Mouse (Mus musculus): ENCODE data around the gene Dclre1b.
"Not testable (repeated sequence)": the region's sequence is repeated elsewhere in the genome, so short reads cannot be mapped to it uniquely, and the experiment has no call there.

Gene Dclre1b

GRCm38 (mm10) chr3:103808891-103809798 is at the start of gene Dclre1b, which contains the start of the genes Ap4b1 and Gm43064:
Dclre1b (minus strand) TSS chr3:103809444.
Ap4b1 (plus strand) TSS chr3:103809520.
Gm43064 (plus strand) TSS chr3:103809573.
- peak; percentile 88 to 89 for DNase-seq (ENCODE audit: low spot score in 2 of 2)

DNA sequence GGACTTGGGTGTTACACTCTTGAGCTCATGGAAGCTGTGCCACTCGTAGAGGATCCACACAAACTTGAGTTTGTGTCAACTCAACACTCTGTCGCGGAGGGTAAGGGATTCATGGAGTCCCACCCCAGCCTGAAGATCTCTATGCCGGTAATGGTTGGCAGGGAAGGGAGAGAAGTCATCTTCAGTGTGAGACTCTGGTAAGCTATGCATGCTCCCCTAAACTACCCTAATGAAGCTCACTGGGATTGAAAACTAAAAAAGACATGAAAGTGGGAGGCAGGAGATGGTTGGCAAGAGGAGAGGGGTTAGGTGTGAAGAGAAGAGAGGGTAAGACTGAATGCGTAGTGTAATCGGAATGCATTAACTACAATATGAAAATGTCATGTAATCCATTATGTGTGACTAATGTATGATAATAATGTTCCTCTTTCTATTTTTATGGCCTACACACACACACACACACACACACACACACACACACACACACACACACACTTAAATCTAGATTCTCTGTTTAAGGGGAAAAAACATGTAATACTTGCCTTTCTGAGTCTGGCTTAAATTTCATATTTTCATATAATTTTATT is 48.8 kb upstream of the Dclre1b start:
- no peak for DNase-seq (ENCODE audit: low spot score in 2 of 2)

DNA sequence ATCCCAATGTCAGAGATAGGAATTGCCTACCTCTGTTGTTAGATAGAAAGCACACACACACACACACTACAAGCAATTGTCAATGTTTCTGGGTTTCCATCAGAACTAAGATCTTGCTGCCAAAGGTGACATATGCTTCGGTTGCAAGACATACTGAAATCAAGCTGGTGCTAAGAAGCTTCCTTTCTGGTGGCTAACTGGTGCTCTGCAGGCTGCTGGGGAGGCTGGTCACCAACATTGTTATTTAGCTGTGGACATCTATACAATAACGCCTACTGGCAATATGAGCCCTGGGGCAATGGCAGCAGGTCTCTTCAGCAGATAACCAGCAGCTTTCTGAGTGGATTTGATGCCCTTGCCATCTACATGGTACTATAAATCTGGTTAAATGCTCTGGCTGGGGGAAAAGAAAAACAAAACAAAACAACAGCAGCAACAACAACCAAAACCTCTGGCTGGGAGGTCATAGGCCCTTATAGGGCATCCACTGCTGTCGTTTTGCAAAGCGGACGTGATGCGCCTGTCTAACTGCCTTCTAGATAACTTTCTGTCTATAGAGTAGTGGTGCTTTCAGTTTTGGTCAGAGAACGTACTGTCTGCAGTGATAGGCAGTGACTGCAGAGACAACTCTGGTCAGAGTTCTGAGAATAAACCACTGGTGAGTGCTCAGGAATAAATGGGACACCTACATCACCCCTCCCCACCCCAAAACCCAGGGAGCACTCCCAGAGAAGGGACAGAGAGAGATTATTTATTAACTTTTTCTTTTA is 48.0 kb upstream of the Dclre1b start:
- DNase-seq (ENCODE audit: low spot score in 2 of 2) = no peak

- no peak for DNase-seq (ENCODE audit: low spot score in 2 of 2)
Observed at GRCm38 (mm10) chr3:103853804-103854203, 44.6 kb upstream of the Dclre1b start.

DNA sequence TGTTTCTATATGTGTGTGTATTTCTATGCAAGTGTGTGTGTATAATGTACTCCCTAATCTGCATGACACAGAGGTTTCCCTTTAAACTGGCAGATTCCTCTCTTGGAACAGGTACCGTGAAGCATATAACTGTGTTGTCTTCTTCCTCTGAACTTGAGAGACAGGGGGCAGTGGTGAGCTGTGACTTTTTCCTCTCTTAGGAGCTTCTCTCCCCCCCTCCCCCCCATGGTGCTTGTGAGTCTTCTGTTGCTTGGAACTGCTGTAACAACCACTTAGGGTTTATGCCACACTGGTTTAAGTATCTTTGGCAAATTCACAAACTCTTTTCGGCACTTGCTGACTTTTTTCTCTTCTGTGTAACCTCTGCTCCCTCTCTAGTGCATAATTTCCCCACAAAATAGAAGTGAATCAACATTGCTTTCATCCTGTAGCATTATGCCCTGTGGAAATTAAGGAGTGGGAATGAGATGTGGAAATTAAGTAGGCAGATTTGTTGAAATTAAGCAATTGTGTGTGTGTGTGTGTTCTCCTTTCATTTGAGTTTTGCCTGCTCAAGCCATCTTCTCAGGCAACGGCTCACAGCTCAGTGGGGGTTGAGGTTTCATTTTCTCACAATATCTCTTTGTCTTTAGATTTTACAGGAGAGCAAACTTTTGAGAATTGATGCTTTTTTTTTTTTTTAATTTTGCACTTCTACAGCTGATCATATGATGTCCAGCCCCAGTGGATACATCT is 43.5 kb upstream of the Dclre1b start:
- peak in 1 of 2 experiments; percentile 16 for DNase-seq (ENCODE audit: low spot score in 2 of 2)

GRCm38 (mm10) chr3:103851882-103852281 is 42.6 kb upstream of the Dclre1b start:
- DNase-seq (ENCODE audit: low spot score in 2 of 2) = no peak

DNA sequence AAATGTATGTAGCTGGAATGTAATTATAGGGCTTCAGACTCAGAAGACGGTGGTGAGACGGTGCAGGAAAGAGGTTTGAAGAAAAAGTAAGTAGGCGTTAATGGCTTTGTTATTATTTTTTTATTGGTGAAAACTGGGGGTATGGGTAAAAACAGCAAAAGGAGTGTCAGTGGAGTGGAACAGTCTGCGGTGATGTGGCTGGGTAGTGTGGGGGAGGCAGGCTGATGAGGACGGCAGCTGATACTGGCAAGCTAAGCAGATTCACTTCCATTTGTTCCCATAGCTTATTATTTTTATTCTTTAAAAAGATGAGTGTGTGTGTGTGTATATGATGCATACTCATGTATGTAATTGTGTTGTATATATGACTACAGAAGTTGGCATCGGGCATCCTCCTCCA is 42.2 kb upstream of the Dclre1b start:
- no peak for DNase-seq (ENCODE audit: low spot score in 2 of 2)

DNA sequence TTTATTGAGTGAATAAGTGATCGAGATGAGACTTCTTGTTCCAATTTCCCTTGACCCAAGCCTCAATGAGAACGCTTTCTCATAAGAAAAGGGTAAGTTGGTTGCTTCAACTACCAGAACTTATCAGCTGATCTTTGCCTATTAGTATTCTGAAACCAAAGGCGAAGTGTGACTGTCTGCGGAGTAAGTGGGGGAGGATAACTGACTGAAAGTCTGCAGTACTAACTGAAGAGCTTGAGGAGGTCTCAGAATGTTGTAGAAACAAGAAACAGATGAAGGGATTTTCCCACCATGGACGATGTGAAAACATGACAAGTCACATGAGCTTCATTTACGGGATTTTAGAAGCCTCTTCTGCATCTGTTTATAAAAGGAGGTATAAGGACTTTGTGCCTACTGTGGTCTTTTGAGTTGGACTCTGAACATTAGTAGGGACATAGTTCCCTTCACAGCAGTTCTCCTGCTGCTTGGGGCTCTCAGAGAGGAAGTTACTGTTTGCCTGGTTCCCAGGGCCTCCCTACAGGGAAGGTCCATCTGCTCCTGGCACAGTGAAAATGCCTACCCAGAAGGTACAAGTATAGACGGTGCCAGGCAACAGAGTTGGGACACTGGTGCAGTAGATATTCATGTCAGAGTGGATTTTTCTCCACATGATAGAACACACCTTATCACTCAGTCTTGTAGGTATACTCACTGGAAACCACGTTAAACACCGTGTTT is 41.6 kb upstream of the Dclre1b start:
- no peak for DNase-seq (ENCODE audit: low spot score in 2 of 2)

DNA sequence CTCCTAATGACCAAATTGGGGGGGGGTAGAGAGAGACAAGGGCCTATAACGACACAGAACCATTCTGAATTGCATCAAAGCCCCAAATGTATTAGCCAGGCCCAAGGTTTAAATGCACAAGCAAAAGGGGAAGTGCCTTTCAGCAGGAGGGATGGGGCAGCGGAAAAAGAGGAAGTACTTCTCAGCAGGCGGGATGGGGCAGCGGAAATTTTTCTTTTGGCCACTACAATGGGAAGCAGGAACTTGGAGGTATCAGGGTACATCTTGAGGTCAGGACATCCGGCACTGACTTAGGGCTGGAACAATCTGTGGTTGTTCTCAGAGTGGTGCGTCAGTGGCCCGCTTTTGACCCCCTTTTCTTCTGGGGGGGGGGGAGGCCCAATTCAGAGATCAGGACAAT is 31.7 kb upstream of the Dclre1b start:
- DNase-seq (ENCODE audit: low spot score in 2 of 2) = not testable (repeated sequence)

DNA sequence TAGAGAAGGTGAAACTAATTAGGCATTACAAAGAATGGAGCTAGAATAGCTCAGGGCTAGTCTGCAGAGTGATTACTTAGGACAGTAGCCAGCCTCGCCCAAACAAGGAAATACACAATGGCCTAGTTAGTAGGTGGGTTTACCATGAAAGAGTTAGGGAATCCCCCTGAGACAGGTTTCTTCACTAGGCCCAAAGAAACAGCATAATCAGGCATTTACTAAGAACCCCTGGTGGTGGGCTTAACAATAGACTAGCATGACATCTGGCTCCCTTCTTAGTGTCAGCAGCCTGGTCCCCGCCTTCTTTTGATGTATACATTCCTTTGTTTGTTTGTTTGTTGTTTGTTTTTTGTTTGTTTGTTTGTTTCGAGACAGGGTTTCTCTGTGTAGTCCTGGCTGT is 31.0 kb upstream of the Dclre1b start:
- not testable (repeated sequence) for DNase-seq (ENCODE audit: low spot score in 2 of 2)

GRCm38 (mm10) chr3:103839711-103840110 is 30.5 kb upstream of the Dclre1b start:
- DNase-seq (ENCODE audit: low spot score in 2 of 2) = no peak

GRCm38 (mm10) chr3:103836453-103836852 is 27.2 kb upstream of the Dclre1b start:
- no peak for DNase-seq (ENCODE audit: low spot score in 2 of 2)

DNA sequence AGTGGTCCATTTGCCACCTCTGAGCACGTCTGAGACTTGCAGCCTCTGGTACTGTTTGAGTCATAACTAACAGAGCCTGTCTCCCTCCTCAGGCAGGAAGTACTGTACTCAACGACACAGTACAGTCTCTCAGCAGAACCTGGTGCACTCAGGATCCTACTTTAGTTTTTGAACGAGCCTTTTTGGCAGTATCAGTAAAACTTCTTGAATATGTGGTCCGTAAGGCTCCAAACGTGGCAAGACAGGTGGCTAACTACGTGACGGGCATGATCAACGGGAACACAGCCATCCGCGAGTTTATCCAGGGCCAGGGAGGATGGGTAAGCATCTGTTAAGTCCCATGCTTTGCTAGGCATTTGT is 26.7 kb upstream of the Dclre1b start:
- DNase-seq (ENCODE audit: low spot score in 2 of 2) = no peak

DNA sequence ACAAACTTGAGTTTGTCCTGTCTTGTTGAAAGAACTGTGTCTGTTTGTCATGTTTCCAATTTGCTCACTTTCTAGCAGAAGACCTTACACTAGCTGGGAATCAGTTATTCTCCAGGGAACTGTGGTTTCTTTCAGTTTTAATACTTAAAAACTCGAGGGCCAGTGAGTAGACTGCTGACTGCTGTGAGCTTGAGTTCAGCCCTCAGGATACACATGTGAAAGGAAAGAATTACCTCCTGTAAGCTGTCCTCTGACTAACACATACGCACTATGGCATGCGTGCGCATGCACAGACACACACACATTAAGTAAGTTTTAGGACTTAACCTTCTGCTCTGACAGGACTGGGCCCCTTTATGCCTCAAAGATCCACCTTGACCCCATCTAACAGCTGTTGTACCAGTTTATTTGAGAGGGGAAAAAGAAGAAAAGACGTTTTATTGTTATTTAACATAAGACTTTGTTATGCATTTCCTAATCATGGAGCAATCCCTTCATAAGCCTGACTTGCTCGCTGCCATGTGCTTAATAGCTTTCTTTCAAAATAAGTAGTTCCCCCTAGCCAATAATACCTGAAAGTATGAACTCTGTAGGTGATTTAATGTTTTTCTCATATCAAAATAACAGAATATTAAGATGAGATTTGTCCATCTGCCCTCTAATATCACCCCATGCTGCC is 26.2 kb upstream of the Dclre1b start:
- DNase-seq (ENCODE audit: low spot score in 2 of 2) = no peak

DNA sequence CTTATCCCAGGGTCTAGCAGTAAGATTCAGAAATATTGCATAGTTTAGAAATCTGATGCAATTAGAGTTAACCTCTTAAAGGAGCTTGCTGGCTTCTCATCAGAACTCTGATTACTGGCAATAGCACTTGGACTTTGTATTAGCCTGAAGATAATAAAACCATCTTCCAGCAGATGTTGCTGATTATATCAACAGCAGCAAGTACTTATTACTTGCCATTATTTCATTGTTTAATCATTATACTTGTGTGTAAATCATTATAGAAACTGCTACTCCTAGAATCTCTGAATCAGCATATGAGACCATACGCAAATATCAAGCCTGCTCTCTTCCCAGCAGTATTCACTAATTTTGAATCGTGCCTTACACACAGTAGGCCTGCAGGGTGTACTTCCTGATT is 24.8 kb upstream of the Dclre1b start:
- no peak for DNase-seq (ENCODE audit: low spot score in 2 of 2)

- no peak for DNase-seq (ENCODE audit: low spot score in 2 of 2)
Observed at GRCm38 (mm10) chr3:103832426-103832825, 23.2 kb upstream of the Dclre1b start, which contains the start of gene Bcl2l15. Bcl2l15 (plus strand) TSS chr3:103832601.

GRCm38 (mm10) chr3:103831146-103831545 is 21.9 kb upstream of the Dclre1b start:
- DNase-seq (ENCODE audit: low spot score in 2 of 2) = no peak

- not testable (repeated sequence) for DNase-seq (ENCODE audit: low spot score in 2 of 2)
Observed at GRCm38 (mm10) chr3:103830681-103831080, 21.4 kb upstream of the Dclre1b start.

GRCm38 (mm10) chr3:103829036-103829435 is 19.8 kb upstream of the Dclre1b start:
- no peak for DNase-seq (ENCODE audit: low spot score in 2 of 2)

- no peak for DNase-seq (ENCODE audit: low spot score in 2 of 2)
Observed at GRCm38 (mm10) chr3:103827548-103827947, 18.3 kb upstream of the Dclre1b start.

All from heart, adult 9 months (tissue).